Mouse (Mus musculus): ENCODE results near the gene Sinhcaf.

GRCm38 (mm10) chr6:148934961-148935590 is 11.2 kb downstream of the Sinhcaf start:
- no peak for TF ChIP-seq POLR2A (IDR thresholded peaks at IDR 0.05; ENCODE audit: borderline replicate concordance, low read depth, low read length)
- no peak for TF ChIP-seq CTCF (IDR thresholded peaks at IDR 0.05; ENCODE audit: low read depth, low read length)
